Mouse (Mus musculus): ENCODE results near the gene Adig. TPM values are rescaled to one million over a fixed set of nuclear protein-coding genes. Genes with fewer than 3 reads are reported as not detected.

Adig gene
- polyA plus RNA-seq, 2 experiments: 0.97 to 1.7 TPM

DNA sequence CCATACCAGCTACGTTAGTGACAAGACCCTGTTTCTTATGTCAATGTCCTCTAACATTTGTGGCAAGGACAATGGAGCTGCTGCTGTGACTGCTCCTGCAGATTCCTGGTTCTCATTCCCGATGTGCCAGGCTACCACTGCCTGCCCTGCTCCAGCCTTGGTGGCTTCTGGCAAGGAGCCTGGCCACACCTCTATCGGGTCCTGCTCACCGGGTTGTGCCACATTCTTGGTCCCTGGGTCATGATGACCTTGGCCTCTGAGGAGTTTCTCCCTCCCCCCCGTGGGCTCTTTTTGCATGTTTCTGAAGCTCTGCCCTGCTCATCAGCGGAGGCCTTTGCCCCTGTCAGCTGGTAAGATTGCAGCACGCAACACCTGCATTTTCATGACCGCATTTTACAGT is 20.6 kb downstream of the Adig start:
- H3K4me2 ChIP-seq (replicated peaks; ENCODE audit: low read depth, low read length, severe bottlenecking): no peak overlapping the region
- H3K9me3 ChIP-seq (ENCODE audit: control insufficient read depth, low read length): no peaks in the 10 kb centered on the region
- no peak for TF ChIP-seq POLR2A (IDR thresholded peaks at IDR 0.05; ENCODE audit: borderline replicate concordance, extremely low read depth, insufficient read depth, insufficient read length)
- WGBS: 75% methylated on average over 8 of the region's 8 CpGs
- H3K4me1 ChIP-seq (ENCODE audit: control insufficient read depth, insufficient read depth, low read length): no peaks in the 10 kb centered on the region
- no peaks in the 10 kb centered on the region for H3K27me3 ChIP-seq (ENCODE audit: control insufficient read depth, insufficient read depth, low read length)
- H3K4me3 ChIP-seq (replicated peaks; ENCODE audit: low read length): no peak overlapping the region
- no peak overlapping the region for H3K27ac ChIP-seq (replicated peaks; ENCODE audit: low read depth, low read length)
- ATAC-seq (ENCODE audit: low FRiP score, low read depth): no peak
- H3K36me3 ChIP-seq (ENCODE audit: control insufficient read depth, insufficient read depth, low read length): no peaks in the 10 kb centered on the region
- no peak for DNase-seq (ENCODE audit: low spot score)
- H3K9ac ChIP-seq (ENCODE audit: low read depth, low read length, severe bottlenecking): no peak overlapping the region

DNA sequence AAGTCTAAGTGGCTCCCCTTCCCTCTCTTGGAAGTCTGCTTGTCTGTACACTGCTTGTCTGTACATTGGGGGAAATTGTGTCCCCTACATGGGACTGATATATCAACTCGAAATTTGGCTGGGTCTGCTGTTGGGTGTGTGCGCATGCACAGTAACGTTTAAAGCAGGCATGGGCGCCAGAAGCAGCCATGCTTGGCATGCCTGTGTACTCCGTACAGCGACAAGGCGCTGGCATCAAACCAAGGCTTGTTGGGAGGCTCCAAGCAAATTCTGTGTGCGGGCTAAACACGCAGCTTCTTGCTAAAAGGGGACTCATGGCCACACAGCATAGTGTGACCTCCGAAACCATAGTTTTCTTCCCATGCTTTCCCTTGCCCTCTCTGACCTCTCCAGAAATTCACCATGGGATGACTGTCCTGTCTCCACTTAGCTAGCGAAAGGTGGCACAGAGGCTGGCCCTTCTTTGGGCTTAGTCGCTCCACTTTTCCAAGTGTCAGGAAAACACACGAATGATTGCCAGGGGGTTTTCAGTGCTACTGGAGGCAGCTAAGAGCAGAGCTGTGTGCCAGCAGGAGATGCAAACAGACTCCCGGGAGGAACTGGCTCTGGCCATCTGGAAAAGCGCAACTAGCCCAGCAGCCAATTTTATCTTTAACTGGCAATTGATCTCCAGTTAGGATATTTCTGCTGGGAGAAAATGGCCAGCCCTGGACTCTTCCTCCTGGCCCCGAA is 21.9 kb downstream of the Adig start:
- Histone ChIP-seq H3K4me3 (replicated peaks; ENCODE audit: low read length) (no peak overlapping the region), H3K27ac (replicated peaks; ENCODE audit: low read depth, low read length) (no peak overlapping the region), H3K9ac (ENCODE audit: low read depth, low read length, severe bottlenecking) (no peak overlapping the region), H3K27me3 (ENCODE audit: control insufficient read depth, insufficient read depth, low read length) (no peaks in the 10 kb centered on the region), H3K9me3 (ENCODE audit: control insufficient read depth, low read length) (no peaks in the 10 kb centered on the region), H3K4me1 (ENCODE audit: control insufficient read depth, insufficient read depth, low read length) (no peaks in the 10 kb centered on the region), H3K36me3 (ENCODE audit: control insufficient read depth, insufficient read depth, low read length) (no peaks in the 10 kb centered on the region), H3K4me2 (replicated peaks; ENCODE audit: low read depth, low read length, severe bottlenecking) (no peak overlapping the region)
- TF ChIP-seq POLR2A (IDR thresholded peaks at IDR 0.05; ENCODE audit: borderline replicate concordance, extremely low read depth, insufficient read depth, insufficient read length): no peak
- ATAC-seq (ENCODE audit: low FRiP score, low read depth) (no peak), DNase-seq (ENCODE audit: low spot score) (no peak)
- WGBS: 77% methylated on average over 16 of the region's 16 CpGs

DNA sequence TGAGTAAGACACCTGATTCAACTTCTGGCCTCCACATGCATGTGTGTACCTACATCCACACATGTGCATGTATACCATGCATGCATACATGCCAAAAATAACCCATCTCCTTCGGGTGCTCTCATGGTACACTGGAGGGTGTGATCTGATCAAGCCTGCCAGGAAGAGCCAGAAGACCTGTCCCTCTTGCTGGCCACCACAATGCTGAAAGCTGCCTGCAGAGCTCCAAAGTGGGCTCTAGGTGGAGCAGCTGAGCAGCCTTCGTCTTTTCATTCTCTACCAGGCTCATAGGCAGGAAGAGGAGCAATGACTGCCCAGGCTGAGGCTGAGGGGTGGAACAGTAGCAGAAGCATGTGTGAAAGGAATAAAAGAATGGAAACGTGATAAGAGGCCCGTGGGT is 31.7 kb downstream of the Adig start:
- H3K4me3 ChIP-seq (replicated peaks; ENCODE audit: low read length): no peak overlapping the region
- H3K27ac ChIP-seq (replicated peaks; ENCODE audit: low read depth, low read length): no peak overlapping the region
- no peaks in the 10 kb centered on the region for H3K36me3 ChIP-seq (ENCODE audit: control insufficient read depth, insufficient read depth, low read length)
- DNase-seq (ENCODE audit: low spot score) (peak; percentile 68), ATAC-seq (ENCODE audit: low FRiP score, low read depth) (no peak)
- H3K4me1 ChIP-seq (ENCODE audit: control insufficient read depth, insufficient read depth, low read length): no peaks in the 10 kb centered on the region
- H3K27me3 ChIP-seq (ENCODE audit: control insufficient read depth, insufficient read depth, low read length): no peaks in the 10 kb centered on the region
- no peak overlapping the region for H3K4me2 ChIP-seq (replicated peaks; ENCODE audit: low read depth, low read length, severe bottlenecking)
- no peak for TF ChIP-seq POLR2A (IDR thresholded peaks at IDR 0.05; ENCODE audit: borderline replicate concordance, extremely low read depth, insufficient read depth, insufficient read length)
- H3K9ac ChIP-seq (ENCODE audit: low read depth, low read length, severe bottlenecking): no peak overlapping the region
- no peaks in the 10 kb centered on the region for H3K9me3 ChIP-seq (ENCODE audit: control insufficient read depth, low read length)
- 9% methylated on average over 4 of the region's 4 CpGs for WGBS

DNA sequence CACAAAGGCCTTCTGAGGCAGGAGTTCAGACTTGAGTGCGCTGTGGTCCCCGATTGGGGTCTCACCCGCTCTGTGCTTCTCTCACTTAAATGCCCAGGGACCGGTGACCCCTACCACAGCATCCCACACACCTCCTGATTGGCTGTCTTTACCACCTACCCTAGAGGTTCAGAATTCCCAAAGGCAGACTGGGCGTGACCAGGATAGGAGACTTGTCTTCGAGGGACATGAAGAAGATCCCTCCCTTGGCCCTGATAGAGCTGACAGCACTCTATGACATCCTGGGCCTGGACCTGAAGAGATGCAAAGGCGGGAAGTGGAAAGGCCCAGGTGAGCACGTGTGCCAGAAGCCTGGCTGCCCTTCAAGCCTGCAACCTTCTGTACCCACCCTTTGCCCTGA is 32.1 kb downstream of the Adig start:
- 77% methylated on average over 8 of the region's 8 CpGs for WGBS
- no peak for TF ChIP-seq POLR2A (IDR thresholded peaks at IDR 0.05; ENCODE audit: borderline replicate concordance, extremely low read depth, insufficient read depth, insufficient read length)
- ATAC-seq (ENCODE audit: low FRiP score, low read depth): no peak

DNA sequence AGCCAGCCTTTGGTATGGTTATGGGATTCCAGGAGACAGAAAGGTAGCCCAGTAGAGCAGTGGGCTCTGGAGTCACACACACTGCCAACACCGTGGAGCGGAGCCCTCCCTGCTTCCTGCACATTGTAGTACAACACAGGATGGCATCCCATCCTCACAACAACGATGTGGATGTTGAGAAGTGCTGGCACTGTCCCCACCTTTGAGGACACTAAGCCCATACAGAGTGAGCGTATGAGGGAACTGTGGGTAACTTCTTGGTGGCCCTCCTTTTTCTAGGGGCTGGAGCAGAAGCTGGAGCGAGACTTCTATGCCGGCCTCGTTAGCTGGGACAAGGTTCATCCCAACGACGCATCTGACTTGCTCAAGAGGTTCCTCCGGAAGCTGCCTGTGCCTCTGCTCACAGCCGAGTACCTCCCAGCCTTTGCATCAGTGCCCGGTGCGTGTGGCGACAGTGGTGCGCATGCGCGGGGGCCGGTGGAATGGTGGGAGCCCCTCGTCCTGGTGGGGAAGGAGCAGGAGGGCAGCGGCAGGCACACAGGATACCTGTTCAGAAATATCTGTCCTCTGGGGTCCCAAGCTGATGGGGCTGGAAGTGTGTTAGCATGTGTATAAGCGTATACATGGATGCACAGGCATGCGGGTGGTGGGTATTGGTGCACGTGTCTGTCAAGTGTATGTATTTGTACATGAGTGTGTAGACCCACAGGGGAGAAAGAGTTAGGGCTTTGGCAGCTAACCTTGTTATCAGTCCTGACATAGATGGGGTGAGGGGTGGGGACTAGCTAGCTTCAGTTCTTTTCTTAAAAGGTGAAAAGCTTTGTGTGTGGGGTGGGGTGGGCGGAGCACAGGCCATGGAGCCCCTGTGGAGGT is 37.3 kb downstream of the Adig start:
- peak overlapping the region; percentile 25; the same call in 1 of the 2 replicates for H3K9ac ChIP-seq (ENCODE audit: low read depth, low read length, severe bottlenecking)

More for the DNA sequence above, 32.1 kb downstream of the Adig start:
- Histone ChIP-seq H3K4me3 (replicated peaks; ENCODE audit: low read length) (no peak overlapping the region), H3K4me2 (replicated peaks; ENCODE audit: low read depth, low read length, severe bottlenecking) (no peak overlapping the region), H3K36me3 (ENCODE audit: control insufficient read depth, insufficient read depth, low read length) (no peaks in the 10 kb centered on the region), H3K9me3 (ENCODE audit: control insufficient read depth, low read length) (no peaks in the 10 kb centered on the region), H3K4me1 (ENCODE audit: control insufficient read depth, insufficient read depth, low read length) (no peaks in the 10 kb centered on the region), H3K27ac (replicated peaks; ENCODE audit: low read depth, low read length) (no peak overlapping the region), H3K9ac (ENCODE audit: low read depth, low read length, severe bottlenecking) (no peak overlapping the region), H3K27me3 (ENCODE audit: control insufficient read depth, insufficient read depth, low read length) (no peaks in the 10 kb centered on the region)
- DNase-seq (ENCODE audit: low spot score): no peak

More for the DNA sequence above, 37.3 kb downstream of the Adig start:
- Histone ChIP-seq H3K27ac (replicated peaks; ENCODE audit: low read depth, low read length) (no peak overlapping the region), H3K4me3 (replicated peaks; ENCODE audit: low read length) (no peak overlapping the region), H3K36me3 (ENCODE audit: control insufficient read depth, insufficient read depth, low read length) (no peaks in the 10 kb centered on the region), H3K4me2 (replicated peaks; ENCODE audit: low read depth, low read length, severe bottlenecking) (peak overlapping the region; percentile 35), H3K9me3 (ENCODE audit: control insufficient read depth, low read length) (no peaks in the 10 kb centered on the region), H3K27me3 (ENCODE audit: control insufficient read depth, insufficient read depth, low read length) (no peaks in the 10 kb centered on the region), H3K4me1 (ENCODE audit: control insufficient read depth, insufficient read depth, low read length) (no peaks in the 10 kb centered on the region)
- WGBS: 57% methylated on average over 24 of the region's 24 CpGs
- 0 out of 2 replicates have a peak, but pooled peaks have one; percentile 13 for TF ChIP-seq POLR2A (IDR thresholded peaks at IDR 0.05; ENCODE audit: borderline replicate concordance, extremely low read depth, insufficient read depth, insufficient read length)
- DNase-seq (ENCODE audit: low spot score): no peak
- no peak for ATAC-seq (ENCODE audit: low FRiP score, low read depth)
